Mouse (Mus musculus) urinary bladder, postnatal 14 days (tissue): ENCODE data around the gene Tmem232.
A peak's percentile ranks its signal among the peaks of the same experiment; 100 is the strongest.
"Not testable (repeated sequence)": the region's sequence is repeated elsewhere in the genome, so short reads cannot be mapped to it uniquely, and the experiment has no call there.

Source experiments
- DNase-seq: peaks from one replicate; pipeline ENCODE4 v3.0.0; 2021; ENCODE audit warnings: low spot score

Tmem232 gene

GRCm38 (mm10) chr17:65527529-65527928 is 13.1 kb downstream of the Tmem232 start:
- DNase-seq, result no peak

GRCm38 (mm10) chr17:65513517-65513916 is 27.1 kb downstream of the Tmem232 start:
- no peak for DNase-seq

GRCm38 (mm10) chr17:65484654-65485053 is 55.9 kb downstream of the Tmem232 start:
- DNase-seq, result no peak

GRCm38 (mm10) chr17:65476747-65477146 is 63.8 kb downstream of the Tmem232 start:
- no peak for DNase-seq

GRCm38 (mm10) chr17:65450818-65451217 is 89.8 kb downstream of the Tmem232 start:
- DNase-seq, result no peak

GRCm38 (mm10) chr17:65437906-65438305 is 102.7 kb downstream of the Tmem232 start:
- not testable (repeated sequence) for DNase-seq

- no peak for DNase-seq
Observed at GRCm38 (mm10) chr17:65419124-65419523, 121.5 kb downstream of the Tmem232 start.

GRCm38 (mm10) chr17:65405309-65405708 is 135.3 kb downstream of the Tmem232 start:
- DNase-seq, result no peak

GRCm38 (mm10) chr17:65400914-65401313 is 139.7 kb downstream of the Tmem232 start:
- DNase-seq, result no peak

GRCm38 (mm10) chr17:65384411-65384962 is 156.1 kb downstream of the Tmem232 start:
- DNase-seq, result no peak

GRCm38 (mm10) chr17:65370034-65370780 is 170.4 kb downstream of the Tmem232 start:
- peak; percentile 4 for DNase-seq

GRCm38 (mm10) chr17:65365535-65366254 is 174.9 kb downstream of the Tmem232 start:
- no peak for DNase-seq

- no peak for DNase-seq
Observed at GRCm38 (mm10) chr17:65351836-65352235, 188.7 kb downstream of the Tmem232 start.

GRCm38 (mm10) chr17:65340016-65340415 is 200.6 kb downstream of the Tmem232 start:
- DNase-seq, result no peak

- no peak for DNase-seq
Observed at GRCm38 (mm10) chr17:65330759-65331158, 209.8 kb downstream of the Tmem232 start.

GRCm38 (mm10) chr17:65325249-65325648 is 215.3 kb downstream of the Tmem232 start:
- peak; percentile 20 for DNase-seq

- DNase-seq, result no peak
Observed at GRCm38 (mm10) chr17:65320623-65321022, 220.0 kb downstream of the Tmem232 start.

- DNase-seq, result no peak
Observed at GRCm38 (mm10) chr17:65299946-65300345, 240.6 kb downstream of the Tmem232 start.

GRCm38 (mm10) chr17:65297831-65298230 is 242.8 kb downstream of the Tmem232 start:
- no peak for DNase-seq

GRCm38 (mm10) chr17:65252160-65252559 is 288.4 kb downstream of the Tmem232 start:
- DNase-seq, result no peak

- no peak for DNase-seq
Observed at GRCm38 (mm10) chr17:65250261-65250660, 290.3 kb downstream of the Tmem232 start.

- DNase-seq, result no peak
Observed at GRCm38 (mm10) chr17:65243716-65244115, 296.9 kb downstream of the Tmem232 start.

- no peak for DNase-seq
Observed at GRCm38 (mm10) chr17:65225347-65225916, 315.1 kb downstream of the Tmem232 start.
